Mouse (Mus musculus): Measurements from ENCODE around the gene Neto2. TPM values are rescaled to one million over a fixed set of nuclear protein-coding genes. Genes with fewer than 3 reads are reported as not detected.
"Not testable (repeated sequence)": the region's sequence is repeated elsewhere in the genome, so short reads cannot be mapped to it uniquely, and the experiment has no call there.

The Neto2 gene
- total RNA-seq (2021), result 100 to 1,000 TPM; 174 to 186 TPM

GRCm38 (mm10) chr8:85700751-85701351 is at the start of gene Neto2:
TSS of gene Neto2 (minus strand) at chr8:85700924.
- intact Hi-C loops (cut with DNase I), result loop anchor here (10.0 kb wide), 1 partner anchor 334 kb away; no protein-coding TSS in a partner anchor
- DNase-seq, result peak; percentile 84

GRCm38 (mm10) chr8:85745053-85745452 is 44.3 kb upstream of the Neto2 start:
- no peak for DNase-seq
- intact Hi-C loops (cut with DNase I), result no loop called here

DNA sequence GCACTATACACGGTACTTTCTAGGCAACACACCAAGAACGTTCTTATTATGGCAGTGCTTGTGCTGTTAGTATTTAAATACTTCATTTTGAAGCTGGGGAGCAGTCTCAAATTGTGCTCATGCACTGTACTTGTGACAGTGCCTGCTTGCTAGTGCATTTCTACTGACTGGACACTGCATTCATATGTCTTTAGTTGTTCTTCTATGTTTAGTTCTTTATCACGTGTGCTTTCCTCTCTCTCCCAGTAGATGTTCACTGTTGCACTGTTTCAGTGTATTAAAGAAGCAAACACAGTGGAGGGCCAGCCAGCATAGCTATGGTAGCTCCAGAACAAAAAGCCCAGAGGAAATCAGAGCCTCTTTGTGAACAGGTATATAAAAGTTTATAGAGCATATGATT is 29.8 kb upstream of the Neto2 start:
- no peak for DNase-seq
- intact Hi-C loops (cut with DNase I), result no loop called here

DNA sequence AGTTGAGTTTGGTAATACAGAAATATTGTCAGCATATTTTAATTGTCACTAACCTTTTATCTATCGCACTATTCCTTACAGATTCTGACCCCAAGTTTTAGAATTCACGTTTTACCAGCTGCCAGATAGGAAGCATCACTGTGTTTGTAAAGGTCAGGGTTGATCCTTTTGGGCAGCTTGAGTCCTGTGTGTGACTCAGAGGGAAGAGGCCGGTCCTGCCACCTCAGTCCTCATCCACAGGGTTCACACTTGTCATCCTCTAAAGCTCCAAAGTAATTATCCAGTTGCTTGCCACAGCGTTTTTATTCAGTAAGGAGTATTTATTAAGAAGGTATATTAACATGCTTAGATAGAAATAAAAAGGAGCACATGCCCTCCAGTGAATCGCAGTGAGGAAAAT is 16.5 kb upstream of the Neto2 start:
- intact Hi-C loops (cut with DNase I), result no loop called here
- no peak for DNase-seq

DNA sequence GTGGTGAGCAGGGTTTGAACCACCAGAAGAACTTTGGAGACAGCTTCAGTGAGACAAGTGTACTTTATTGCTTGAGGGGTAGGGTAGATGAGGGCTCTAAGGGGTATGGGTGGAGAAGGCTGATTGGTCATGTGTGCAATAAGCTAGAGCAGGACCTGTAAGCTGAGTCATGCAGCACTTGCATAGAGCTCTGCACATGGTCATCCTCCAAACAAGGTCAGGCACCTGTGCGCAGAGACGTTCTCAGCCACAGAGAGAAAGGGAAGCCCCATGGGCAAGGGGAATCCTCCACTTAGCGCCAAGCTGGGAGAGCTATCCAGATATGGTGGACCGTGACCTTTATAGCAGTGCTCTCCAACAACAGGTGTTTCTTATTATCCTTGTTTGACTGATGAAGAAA is 16.0 kb upstream of the Neto2 start:
- intact Hi-C loops (cut with DNase I), result no loop called here
- no peak for DNase-seq

DNA sequence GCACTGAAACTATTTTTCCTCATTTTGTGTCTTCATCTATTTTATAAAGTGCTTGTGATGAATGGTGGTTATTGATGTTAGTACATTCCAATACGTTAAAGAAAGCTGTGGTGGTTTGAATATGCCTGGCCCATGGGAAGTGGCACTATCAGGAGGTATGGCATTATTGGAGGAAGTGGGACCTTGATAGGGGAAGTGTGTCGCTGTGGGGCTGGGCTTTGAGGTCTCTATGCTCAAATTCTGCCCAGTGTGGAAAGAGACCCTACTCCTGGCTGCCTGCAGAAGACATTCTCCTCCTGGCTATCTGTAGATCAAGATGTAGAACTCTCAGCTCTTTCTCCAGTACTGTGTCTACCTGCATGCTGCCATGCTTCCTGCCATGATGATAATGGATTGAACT is 6.3 kb upstream of the Neto2 start:
- DNase-seq, result no peak
- intact Hi-C loops (cut with DNase I), result loop anchor here (10.0 kb wide), 1 partner anchor 328 kb away; no protein-coding TSS in a partner anchor

GRCm38 (mm10) chr8:85700101-85700750 is 498 bp downstream of the Neto2 start:
- intact Hi-C loops (cut with DNase I), result loop anchor here (10.0 kb wide), 1 partner anchor 335 kb away; no protein-coding TSS in a partner anchor
- peak; percentile 82 for DNase-seq

GRCm38 (mm10) chr8:85699051-85699450 is 1.7 kb downstream of the Neto2 start:
- intact Hi-C loops (cut with DNase I), result loop anchor here (2.0 to 10.0 kb wide), 2 partner anchors 776 to 886 kb away; no protein-coding TSS in a partner anchor

GRCm38 (mm10) chr8:85665146-85665545 is 35.6 kb downstream of the Neto2 start:
- intact Hi-C loops (cut with DNase I), result loop anchor here (10.0 kb wide), 1 partner anchor 210 kb away; no protein-coding TSS in a partner anchor
- no peak for DNase-seq

More at GRCm38 (mm10) chr8:85699051-85699450, 1.7 kb downstream of the Neto2 start:
- peak; percentile 65 for DNase-seq

DNA sequence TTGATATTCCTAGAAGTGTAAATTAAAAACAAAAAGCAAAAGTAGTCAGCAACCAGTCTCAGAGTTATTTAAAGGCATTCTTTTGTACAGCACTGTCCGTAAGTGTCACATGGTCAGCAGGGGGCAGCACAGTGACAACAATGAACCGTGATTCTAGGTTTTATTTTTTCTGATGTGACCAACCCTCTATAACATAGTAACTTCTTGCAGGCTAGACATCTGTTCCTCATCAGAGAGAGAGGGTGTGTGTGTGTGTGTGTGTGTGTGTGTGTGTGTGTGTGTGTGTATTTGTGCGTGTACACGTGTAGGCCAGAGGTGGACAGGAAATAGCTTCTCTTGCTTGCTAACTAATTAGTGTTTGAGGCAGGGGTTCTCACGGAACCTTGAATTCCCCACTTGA is 38.7 kb downstream of the Neto2 start:
- intact Hi-C loops (cut with DNase I), result loop anchor here (10.0 kb wide), 1 partner anchor 207 kb away; no protein-coding TSS in a partner anchor
- DNase-seq, result peak; percentile 48

- intact Hi-C loops (cut with DNase I), result no loop called here
- DNase-seq, result no peak
Observed at GRCm38 (mm10) chr8:85651201-85651600, 49.5 kb downstream of the Neto2 start.

GRCm38 (mm10) chr8:85648553-85648952 is 52.2 kb downstream of the Neto2 start:
- DNase-seq, result no peak
- intact Hi-C loops (cut with DNase I), result no loop called here

DNA sequence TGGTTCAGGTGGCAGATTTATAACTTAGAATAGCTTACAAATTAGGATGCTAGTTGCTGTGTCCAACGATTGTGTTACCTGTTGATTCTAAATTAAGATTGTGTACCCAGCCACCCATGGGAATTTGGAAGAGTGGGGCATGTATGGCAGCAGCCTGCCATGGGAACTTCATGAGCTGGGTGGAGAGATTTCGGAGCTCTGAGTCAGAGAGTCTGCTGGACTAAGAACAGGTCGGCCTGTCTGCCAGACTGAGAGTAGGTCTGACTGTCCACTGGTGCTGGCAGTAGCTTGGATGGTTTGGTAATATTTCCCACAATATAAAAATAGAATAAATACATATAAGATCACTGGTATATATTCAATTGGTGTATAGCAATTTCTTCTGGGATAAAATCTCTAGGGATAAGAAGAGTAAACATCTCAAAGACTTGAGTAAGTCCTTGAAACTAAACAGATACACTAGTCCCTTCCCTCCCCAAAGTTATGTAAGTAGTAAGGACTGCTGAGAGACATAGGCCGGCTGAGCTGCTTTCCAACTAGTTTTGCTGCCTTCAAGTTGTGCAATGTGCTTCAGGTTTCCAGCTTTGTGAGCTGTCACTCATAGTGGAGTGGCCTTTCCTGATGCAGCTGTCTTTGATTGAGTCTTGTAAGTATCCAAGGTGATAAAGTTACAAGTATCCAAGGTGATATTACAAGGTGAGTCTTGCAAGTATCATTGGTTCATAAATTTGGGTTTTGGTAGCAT is 55.6 kb downstream of the Neto2 start:
- DNase-seq, result no peak
- intact Hi-C loops (cut with DNase I), result no loop called here

DNA sequence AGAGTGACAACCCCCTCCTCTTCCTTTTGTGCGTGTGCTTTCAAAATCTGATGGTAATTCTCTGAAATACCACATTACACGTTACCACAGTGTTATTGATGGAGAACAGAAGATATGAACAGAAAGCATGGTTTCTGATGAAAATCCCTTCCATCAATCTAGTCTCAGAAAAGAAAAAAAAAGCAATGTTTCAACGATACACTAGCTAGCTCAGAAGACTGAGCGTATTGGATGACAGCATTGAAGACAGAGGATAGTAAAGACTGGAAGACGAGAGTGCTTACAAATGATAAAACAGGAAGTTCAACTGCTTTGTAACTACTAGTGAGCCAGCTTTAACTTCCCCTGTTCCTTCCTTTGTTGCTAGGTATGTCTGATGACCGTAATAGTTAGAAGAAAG is 76.3 kb downstream of the Neto2 start:
- DNase-seq, result no peak
- intact Hi-C loops (cut with DNase I), result no loop called here

GRCm38 (mm10) chr8:85623246-85623645 is 77.5 kb downstream of the Neto2 start:
- intact Hi-C loops (cut with DNase I), result no loop called here
- DNase-seq, result no peak

DNA sequence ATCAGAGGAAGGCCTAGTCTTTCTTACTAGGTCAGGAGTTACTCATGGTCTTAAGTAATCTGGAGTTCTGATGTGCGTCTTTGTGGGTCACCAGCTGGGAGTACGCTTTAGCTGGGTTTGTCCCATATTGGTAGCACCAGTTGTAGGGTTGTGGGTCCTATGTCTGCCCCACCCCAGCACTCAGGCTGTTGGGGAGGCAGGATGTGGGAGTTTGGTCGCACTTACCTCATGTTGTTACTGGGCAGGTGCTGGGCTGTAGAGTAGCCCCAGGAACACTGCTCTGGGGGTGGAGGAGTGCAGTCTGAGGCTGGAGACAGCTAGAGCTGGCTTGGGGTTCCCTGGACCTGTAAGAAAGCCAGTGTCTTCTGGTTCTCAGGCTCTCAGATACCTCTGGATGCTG is 81.9 kb downstream of the Neto2 start:
- no peak for DNase-seq
- intact Hi-C loops (cut with DNase I), result no loop called here

- DNase-seq; intact Hi-C loops (cut with DNase I): not testable (repeated sequence)
Observed at GRCm38 (mm10) chr8:85617125-85617524, 83.6 kb downstream of the Neto2 start.

DNA sequence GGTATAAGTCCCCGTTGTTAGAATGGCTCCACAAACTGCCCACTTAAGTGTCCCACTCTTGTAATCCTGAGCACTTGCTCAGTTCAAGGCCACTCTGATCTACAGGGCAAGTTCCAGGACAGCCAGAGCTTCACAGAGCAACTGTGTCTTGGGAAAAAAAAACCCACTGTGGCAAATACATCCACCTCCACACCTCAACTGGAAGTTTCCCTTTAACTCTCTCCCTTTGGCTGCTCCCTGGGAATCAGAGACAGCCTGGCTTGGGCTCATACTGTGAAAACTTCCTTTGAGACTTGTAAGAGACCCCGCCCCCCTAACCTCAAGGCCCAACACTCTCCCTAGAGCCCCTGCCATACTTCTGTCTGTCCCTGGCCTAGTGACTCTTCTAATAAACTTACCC is 91.9 kb downstream of the Neto2 start:
- intact Hi-C loops (cut with DNase I), result no loop called here
- DNase-seq, result no peak

DNA sequence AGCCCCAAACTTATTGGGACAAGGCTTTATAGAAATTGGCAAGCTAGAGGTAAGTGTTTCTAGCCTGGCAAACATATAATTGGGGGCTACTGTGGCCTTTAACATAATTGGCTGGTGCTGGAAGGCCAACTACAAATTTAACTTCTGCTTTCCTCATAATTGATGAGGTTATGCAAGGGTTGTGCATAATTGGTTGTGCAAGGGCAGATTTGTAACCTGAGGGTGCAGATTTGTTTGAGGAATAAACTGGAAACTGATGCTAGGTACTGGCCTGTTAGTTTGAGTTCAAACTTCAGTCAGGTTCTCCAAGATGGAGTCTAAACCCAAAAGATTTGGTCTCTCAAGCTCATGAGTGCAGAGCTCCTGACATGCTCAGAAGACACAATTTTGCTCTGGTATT is 92.9 kb downstream of the Neto2 start:
- intact Hi-C loops (cut with DNase I), result no loop called here

GRCm38 (mm10) chr8:85606974-85607373 is 93.8 kb downstream of the Neto2 start:
- no peak for DNase-seq
- intact Hi-C loops (cut with DNase I), result no loop called here

More for the DNA sequence above, 92.9 kb downstream of the Neto2 start:
- no peak for DNase-seq

- DNase-seq, result no peak
- intact Hi-C loops (cut with DNase I), result no loop called here
Observed at GRCm38 (mm10) chr8:85606561-85606960, 94.2 kb downstream of the Neto2 start.
